Mouse (Mus musculus) heart, adult 18-20 months (tissue): ENCODE measurements at regions not wholly inside any gene's neighbourhood (a gene's known extent, or its start where the extent isn't known, plus 50 kb on each side); places are given as distances from the start of the nearest gene placed in this dataset.

Source experiments
- DNase-seq, 2 experiments: peaks; one replicate each; pipeline ENCODE4 v3.0.0; 2021 to 2022; ENCODE audit warnings: mixed read lengths in 1 of 2

GRCm38 (mm10) chr3:144012820-144013219 is 192.2 kb downstream of the Lmo4 start:
- no peak for DNase-seq

DNA sequence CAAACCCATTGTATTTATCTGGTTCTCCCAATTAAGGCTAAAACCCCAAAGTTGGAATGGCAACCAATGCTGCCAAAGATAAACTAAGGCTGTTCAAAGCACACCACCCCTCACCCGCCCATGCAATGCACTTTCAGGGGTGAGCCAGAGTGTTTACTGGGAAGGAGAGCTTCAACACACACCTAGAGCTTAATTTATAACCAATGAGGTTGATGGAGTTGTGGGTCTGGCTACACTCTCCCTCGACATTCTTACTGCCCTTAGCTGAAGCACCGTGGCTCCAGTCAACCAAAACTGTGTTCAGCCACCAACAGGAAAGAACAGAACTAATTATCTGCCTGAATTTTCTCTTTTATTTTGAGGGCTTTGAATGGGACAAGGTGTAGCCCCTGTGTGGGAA is 192.8 kb downstream of the Lmo4 start:
- no peak for DNase-seq

GRCm38 (mm10) chr3:144011456-144012025 is 193.5 kb downstream of the Lmo4 start:
- DNase-seq, result no peak

GRCm38 (mm10) chr3:144010558-144010957 is 194.5 kb downstream of the Lmo4 start:
- DNase-seq, result no peak

DNA sequence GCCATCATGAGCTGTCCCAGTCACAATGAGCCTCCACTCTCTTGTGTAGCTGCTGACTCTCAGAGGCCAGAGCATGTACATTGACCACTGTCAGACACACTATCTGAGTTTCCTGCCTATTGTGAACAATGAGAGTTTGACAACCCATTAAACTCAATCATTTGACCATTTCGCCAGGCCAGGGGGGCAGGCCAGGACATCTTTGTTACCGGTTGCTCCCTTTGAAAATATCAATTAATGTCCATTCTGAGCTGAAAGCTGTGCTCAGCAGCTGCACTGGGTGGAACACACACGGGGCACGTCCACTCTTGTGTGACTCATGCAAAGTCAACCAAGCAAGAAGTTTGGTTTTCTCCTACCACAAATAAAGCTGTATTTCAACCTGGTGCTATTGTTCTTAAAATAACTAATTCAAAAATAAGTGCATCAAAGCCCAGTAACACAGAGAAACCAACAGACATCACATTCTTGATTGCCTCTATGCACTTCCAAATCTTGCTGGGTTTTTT is 197.9 kb downstream of the Lmo4 start:
- DNase-seq, result no peak

DNA sequence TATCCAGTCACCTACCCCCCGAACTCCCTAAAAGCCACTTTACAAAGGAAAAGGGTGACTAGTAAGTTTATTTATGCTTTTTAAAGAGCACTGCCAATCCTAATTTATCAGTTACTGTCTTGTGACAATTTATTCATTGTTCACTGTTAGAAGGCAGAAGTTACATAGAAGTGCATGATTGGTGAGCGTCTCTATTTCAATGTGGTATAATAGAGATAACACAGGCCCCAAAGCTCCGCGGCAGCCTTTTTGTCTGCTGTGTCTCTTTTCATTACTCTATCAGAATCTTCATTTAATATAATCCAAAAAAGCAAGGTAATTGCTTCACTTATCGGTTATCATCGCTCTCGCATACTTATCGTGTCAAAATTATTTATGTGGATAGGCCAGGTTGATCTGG is 207.1 kb downstream of the Lmo4 start:
- no peak for DNase-seq

DNA sequence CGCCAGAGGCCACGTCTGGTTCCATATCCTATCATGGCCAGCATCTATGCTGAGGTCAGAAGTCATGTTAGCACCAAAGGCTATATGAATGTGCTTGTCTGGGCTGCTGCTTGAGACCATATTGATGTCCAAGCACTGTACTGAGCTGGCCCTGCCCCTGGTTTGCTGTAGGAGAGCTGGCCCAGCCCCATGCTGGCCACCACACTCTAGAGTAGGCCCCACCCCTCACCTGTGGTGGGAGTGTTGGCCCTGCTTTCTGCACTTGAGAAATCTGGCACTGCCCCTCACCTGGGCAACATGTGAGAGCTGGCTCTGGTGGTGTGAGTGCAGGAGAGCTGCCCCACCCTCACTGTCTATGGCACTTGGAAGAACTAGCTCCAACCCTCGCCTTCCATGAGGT is 210.0 kb downstream of the Lmo4 start:
- DNase-seq, result no peak

GRCm38 (mm10) chr3:143988991-143989390 is 216.0 kb downstream of the Lmo4 start:
- DNase-seq, result no peak

GRCm38 (mm10) chr3:143988037-143988436 is 217.0 kb downstream of the Lmo4 start:
- DNase-seq, result no peak

DNA sequence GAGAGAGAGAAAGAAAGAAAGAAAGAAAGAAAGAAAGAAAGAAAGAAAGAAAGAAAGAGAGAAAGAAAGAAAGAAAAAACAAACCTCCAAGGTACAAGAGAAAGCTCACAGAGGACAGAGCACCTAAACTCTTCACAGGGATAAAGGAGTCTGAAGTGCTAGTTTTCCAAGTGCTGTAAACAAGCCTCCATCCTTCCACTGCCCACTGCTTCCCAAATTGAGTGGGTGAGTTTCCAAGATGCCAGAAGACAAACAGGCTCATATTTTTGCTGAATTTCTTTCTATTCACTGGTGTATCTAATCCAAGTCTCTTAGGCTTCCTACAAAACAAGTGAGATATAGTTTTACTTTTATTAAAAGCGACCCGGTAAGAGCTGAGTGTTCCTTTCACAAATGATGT is 218.2 kb downstream of the Lmo4 start:
- no peak for DNase-seq

GRCm38 (mm10) chr3:143986200-143986506 is 218.9 kb downstream of the Lmo4 start:
- no peak for DNase-seq

DNA sequence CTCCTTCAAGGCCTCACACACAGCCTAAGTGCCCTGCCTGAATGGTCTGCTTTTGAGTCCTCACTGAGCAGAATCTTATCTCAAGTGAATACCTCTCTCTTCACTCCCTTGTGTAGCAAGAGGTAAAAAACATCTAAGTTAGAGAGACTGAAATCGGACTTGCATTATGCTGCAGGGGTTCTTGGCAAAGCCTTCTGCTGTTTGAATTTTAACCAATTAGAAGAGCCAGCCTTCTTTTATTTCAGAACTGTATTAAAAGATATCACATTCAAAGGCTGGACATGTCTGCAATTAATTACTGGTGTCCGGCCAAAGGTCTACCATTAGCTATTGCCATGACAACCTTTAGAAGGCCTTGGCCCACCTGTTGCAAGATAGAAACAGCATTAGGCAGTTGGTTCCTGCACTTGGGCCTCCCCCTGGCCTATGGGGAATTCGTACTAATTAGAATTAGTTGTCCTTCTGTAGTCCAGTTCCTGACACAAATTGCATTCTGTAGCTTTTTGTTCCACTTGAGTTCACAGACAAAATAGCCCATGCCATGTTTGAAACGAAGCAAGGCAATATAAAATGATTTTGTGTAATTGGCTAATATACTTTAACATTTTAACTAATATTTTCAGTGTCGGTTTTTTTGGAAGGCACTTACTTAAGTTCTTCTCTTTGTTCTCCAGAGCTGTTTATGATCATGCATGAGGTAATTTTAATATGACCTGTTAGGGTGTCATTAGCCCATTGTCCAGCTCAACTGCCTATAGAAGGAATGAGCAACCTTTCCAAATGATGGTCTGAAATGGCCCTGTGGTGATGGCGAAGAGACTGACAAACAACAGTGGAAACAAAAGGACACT is 219.4 kb downstream of the Lmo4 start:
- DNase-seq, result no peak

DNA sequence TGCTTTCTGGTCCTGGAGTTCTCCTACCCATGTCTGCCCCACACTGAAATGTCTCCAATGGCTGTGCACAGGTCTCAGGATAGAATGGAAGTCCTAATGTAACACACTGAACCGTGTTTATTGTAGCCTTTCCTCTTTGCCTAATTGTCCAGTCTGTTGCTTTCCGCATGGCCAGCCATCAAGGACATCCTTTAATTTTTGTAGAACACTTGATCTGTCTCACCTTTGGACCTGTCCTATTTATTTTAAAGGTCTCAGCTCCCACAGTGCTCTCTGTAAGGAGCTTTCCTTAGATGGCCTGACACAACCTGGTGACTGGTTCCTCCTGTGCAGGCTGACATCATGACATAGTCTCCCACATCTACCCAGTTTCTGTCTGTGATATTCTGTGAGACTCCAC is 226.3 kb downstream of the Lmo4 start:
- DNase-seq, result no peak

DNA sequence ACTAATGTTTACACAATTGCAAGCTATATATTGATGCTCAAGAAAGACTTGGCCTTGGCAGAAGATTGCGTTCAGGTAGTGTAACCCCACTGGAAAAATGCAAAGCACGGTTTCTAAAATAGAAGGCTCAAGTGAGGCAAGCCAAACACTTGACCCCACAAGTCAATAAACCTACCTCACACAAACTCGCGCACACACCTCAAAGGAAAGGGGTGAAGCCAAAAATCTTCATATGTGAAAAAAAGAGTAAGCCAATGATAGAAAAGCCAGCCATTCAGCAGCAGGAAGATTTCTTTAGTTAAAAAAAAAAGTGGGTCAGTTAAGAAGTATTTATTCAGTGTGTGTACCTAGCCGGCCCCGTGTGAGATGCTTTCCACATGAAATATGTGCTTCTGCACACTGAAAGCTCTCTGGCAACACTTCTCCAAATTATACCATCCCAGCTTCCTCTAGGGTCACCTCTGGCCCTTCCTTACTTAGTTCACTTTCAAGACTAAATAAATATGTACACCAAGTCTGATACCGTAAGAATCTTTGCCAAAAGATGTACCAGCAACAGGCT is 227.1 kb downstream of the Lmo4 start:
- no peak for DNase-seq

DNA sequence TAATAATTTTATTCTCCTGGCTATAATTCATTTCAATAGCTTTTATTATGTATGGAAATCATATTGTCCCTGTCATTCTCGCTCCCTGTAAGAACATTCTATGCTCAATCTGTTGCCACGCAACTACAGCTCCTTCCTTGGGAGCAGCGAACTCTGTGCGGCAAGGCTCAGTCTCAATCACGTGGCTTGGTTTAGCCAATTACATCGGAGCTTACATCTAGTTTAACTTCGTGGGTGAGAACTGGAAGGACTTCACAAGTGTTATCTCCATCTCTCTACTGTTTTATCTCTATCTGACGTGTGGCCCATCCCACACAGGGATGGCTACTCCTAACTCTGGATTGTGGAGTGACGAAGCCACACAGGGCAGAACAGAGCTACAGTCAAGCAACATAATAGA is 231.4 kb downstream of the Lmo4 start:
- no peak for DNase-seq

DNA sequence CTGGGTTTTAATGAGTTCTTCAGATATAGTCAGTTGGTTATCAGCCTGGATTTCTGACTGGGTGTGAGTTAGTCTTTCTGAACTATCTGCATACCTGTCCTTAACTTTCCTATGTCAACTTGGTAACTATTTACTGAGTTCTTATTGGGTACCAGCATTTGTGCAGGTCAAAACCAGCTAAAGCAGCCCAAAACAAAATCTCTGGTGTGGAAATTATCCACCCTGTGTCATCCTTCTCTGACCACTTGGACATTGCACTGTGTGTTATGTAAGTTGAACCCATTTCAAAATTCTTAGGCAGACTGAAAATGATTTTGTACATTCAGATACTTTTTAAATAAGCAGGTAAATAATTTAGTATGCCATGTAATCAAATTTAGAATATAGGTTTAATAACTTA is 232.7 kb downstream of the Lmo4 start:
- no peak for DNase-seq

DNA sequence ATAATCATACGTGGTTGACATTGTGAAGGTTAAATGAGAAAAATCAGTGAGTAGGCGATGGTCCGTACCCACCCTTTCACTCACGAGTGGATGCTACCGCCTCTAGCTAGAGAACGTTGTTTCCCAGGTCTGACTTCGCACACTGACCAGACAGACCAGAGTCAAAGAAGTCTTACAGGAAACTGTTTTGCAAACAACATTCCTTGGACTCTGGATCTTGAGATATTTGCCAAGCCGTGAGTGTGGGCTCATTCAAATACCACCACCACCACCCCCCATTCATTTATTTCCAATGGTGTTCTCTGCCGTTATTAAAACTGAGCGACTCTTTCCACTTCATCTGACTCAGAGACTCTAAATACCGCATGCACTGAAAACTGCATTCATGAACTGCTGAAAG is 234.2 kb downstream of the Lmo4 start:
- no peak for DNase-seq

GRCm38 (mm10) chr3:143955508-143955907 is 249.5 kb downstream of the Lmo4 start:
- no peak for DNase-seq

DNA sequence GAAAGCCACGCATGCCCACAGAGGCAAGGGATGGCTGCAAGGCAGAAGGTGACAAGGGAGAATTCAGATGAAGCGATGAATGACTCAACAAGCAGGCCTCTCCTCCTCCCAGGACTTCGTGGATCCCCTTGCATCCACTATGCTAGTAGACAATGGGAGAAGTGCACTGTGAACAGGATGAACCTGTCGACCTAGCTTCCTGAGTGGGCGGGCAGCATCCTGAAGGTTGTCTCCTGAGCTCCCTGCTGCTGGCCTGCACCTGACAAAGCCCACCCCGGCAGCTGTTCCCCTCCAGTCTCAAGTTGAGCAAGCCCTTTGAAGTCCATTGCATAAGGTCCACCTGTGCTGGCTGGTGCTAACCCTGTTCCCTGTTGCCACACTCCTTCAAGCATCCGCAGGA is 250.2 kb downstream of the Lmo4 start:
- DNase-seq, result no peak

- no peak for DNase-seq
These were observed 252.7 kb downstream of the Lmo4 start for GRCm38 (mm10) chr3:143952289-143952688.

- no peak for DNase-seq
These were observed 255.4 kb downstream of the Lmo4 start for GRCm38 (mm10) chr3:143949656-143950055.

DNA sequence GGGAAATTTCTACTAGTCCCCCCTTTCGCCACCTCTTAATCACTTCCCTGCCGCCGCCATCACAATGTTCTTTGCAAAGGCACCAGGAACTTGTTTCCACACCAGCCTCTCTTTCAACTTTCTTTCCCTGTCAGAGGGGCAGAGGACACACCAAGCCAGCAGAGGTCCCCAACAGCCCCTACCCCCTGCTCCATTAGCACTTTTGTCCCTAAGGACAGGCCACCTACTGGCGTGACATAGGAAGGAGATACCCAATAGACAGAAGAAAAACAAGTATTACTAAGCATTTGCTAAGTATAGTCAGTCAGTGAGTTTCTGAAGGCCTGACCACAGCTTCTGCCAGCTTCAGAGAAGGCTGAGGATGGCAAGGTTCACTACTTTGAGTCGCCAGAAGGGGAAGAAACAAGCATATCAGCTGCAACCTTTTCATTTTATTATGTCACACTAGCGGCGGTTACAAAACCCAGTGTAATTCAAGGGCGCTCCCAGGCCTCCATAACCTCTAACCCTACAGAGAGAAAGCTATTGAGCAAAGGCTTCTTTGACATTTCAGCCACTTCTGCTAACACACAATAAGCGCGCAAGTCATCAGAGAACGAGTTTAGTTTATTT is 255.9 kb downstream of the Lmo4 start:
- DNase-seq, result no peak

DNA sequence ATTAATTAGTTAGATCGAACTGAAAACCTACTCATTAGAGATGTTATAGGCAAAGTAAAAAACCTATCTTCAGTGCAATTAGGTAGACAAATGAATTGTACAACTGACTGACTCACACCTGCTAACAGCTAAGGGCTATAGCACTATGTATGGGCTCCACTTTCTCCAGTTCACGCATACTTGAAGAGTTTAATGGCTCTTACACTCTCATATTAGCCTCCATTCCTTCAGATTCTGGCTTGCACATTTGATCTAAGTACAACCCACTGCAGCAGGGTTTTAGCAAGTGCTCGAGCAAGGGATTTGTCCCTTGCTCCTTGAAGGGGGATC is 257.1 kb downstream of the Lmo4 start:
- no peak for DNase-seq
